ENCODE assay signal across 17 mouse cellular contexts in genomic region chr5:73202077-73202476, GRCm38 (mm10).
"Had no signal": no experiment of that assay in that cellular context is flagged by ENCODE, and none has a peak within 500 bp of the region (broad histone marks: within the 10 kb centered on the region; RNA-seq: fewer than 3 reads in every experiment).

No protein-coding gene starts in this region.

- H3K4me1 ChIP-seq: midbrain, embryonic 13.5 days; midbrain, embryonic 15.5 days; neural tube, embryonic 12.5 days; stomach, embryonic 15.5 days had no signal

- H3K36me3 ChIP-seq: midbrain, embryonic 15.5 days; stomach, embryonic 15.5 days had no signal

- H3K4me3 ChIP-seq: lung, embryonic 15.5 days; megakaryocyte, embryonic 14.5 days; midbrain, embryonic 13.5 days; midbrain, embryonic 15.5 days; neural tube, embryonic 12.5 days; stomach, embryonic 15.5 days had no signal

- H3K9me3 ChIP-seq: megakaryocyte, embryonic 14.5 days; midbrain, embryonic 13.5 days; midbrain, embryonic 15.5 days; neural tube, embryonic 12.5 days; stomach, embryonic 15.5 days had no signal

- DNase-seq: lung, adult 2 months; lung, postnatal 14 days; lung, postnatal 36 days; right cerebral cortex, postnatal 14 days; thymus, adult 2 months; thymus, postnatal 25 days; thymus, postnatal 4 days had no signal

- H3K27me3 ChIP-seq: lung, embryonic 15.5 days; megakaryocyte, embryonic 14.5 days; midbrain, embryonic 13.5 days; midbrain, embryonic 15.5 days; neural tube, embryonic 12.5 days; stomach, embryonic 15.5 days had no signal

- H3K9ac ChIP-seq: lung, embryonic 15.5 days; midbrain, embryonic 13.5 days; midbrain, embryonic 15.5 days; neural tube, embryonic 12.5 days; stomach, embryonic 15.5 days had no signal

- ATAC-seq: lung, postnatal 0 days; midbrain, embryonic 13.5 days; midbrain, embryonic 15.5 days had no signal

- H3K27ac ChIP-seq: lung, embryonic 15.5 days; macrophage; midbrain, embryonic 13.5 days; midbrain, embryonic 15.5 days; neural tube, embryonic 12.5 days; stomach, embryonic 15.5 days; stomach, postnatal 0 days had no signal

- H3K4me2 ChIP-seq: lung, embryonic 15.5 days; midbrain, embryonic 11.5 days; midbrain, embryonic 13.5 days; midbrain, embryonic 15.5 days; neural tube, embryonic 12.5 days; stomach, embryonic 15.5 days had no signal
